Mouse (Mus musculus): ENCODE measurements around the gene Cabp4. TPM values are rescaled to one million over a fixed set of nuclear protein-coding genes. Genes with fewer than 3 reads are reported as not detected.

Gene Cabp4
- 0.13 TPM in 2 replicates for polyA plus RNA-seq (2015; fragmentation: Nextera tagmentation; extraction: Ambion mirVana)

GRCm38 (mm10) chr19:4143759-4144268, at the start of gene Cabp4:
Gene Cabp4 (minus strand): TSS chr19:4144033.
- H3K9me3 ChIP-seq (replicated peaks), result no peaks in the 10 kb centered on the region
- H3K4me3 ChIP-seq (replicated peaks), result no peak within 1 kb of the TSS
- no peak within 1 kb of the TSS for H3K4me2 ChIP-seq
- no peak for ATAC-seq (ENCODE audit: insufficient read depth)
- H3K36me3 ChIP-seq (replicated peaks), result no peaks in the 10 kb centered on the region
- peaks cover 25% of the 10 kb centered on the region for H3K27me3 ChIP-seq
- no peak within 1 kb of the TSS; the same call in 1 of the 2 replicates for H3K27ac ChIP-seq (replicated peaks)
- WGBS (ENCODE audit: insufficient replicate concordance), result 55% methylated on average over 7 of the region's 7 CpGs
- peaks cover 38% of the 10 kb centered on the region for H3K4me1 ChIP-seq (replicated peaks)
- H3K9ac ChIP-seq, result no peak within 1 kb of the TSS

GRCm38 (mm10) chr19:4193129-4193528, 49.3 kb upstream of the Cabp4 start:
- H3K9me3 ChIP-seq (replicated peaks), result no peaks in the 10 kb centered on the region
- no peaks in the 10 kb centered on the region for H3K27me3 ChIP-seq
- 46% methylated on average over 6 of the region's 6 CpGs for WGBS (ENCODE audit: insufficient replicate concordance)
- peak overlapping the region; percentile 86 for H3K4me3 ChIP-seq (replicated peaks)
- no peak for ATAC-seq (ENCODE audit: insufficient read depth)
- H3K9ac ChIP-seq, result peak overlapping the region; percentile 92
- peaks cover 53% of the 10 kb centered on the region for H3K36me3 ChIP-seq (replicated peaks)
- peak overlapping the region; percentile 88 for H3K4me2 ChIP-seq
- peak overlapping the region; percentile 87 for H3K27ac ChIP-seq (replicated peaks)
- peaks cover 71% of the 10 kb centered on the region for H3K4me1 ChIP-seq (replicated peaks)

- Histone ChIP-seq H3K27me3 (no peaks in the 10 kb centered on the region), H3K4me2 (peak overlapping the region; percentile 88), H3K9me3 (replicated peaks) (no peaks in the 10 kb centered on the region), H3K9ac (peak overlapping the region; percentile 92), H3K4me3 (replicated peaks) (peak overlapping the region; percentile 86), H3K27ac (replicated peaks) (peak overlapping the region; percentile 87), H3K4me1 (replicated peaks) (peaks cover 69% of the 10 kb centered on the region), H3K36me3 (replicated peaks) (peaks cover 46% of the 10 kb centered on the region)
- under 1% methylated on average over 44 of the region's 52 CpGs for WGBS (ENCODE audit: insufficient replicate concordance)
- ATAC-seq (ENCODE audit: insufficient read depth), result peak; percentile 60
Observed at GRCm38 (mm10) chr19:4192251-4192985, 48.6 kb upstream of the Cabp4 start.

GRCm38 (mm10) chr19:4191528-4192250, 47.9 kb upstream of the Cabp4 start, which contains the start of gene Ppp1ca:
Gene Ppp1ca (plus strand): TSS chr19:4192065.
- peak within 1 kb of the TSS; percentile 92 for H3K9ac ChIP-seq
- H3K36me3 ChIP-seq (replicated peaks), result peaks cover 38% of the 10 kb centered on the region
- no peaks in the 10 kb centered on the region for H3K9me3 ChIP-seq (replicated peaks)
- peak within 1 kb of the TSS; percentile 88 for H3K4me2 ChIP-seq
- H3K27ac ChIP-seq (replicated peaks), result peak within 1 kb of the TSS; percentile 87
- WGBS (ENCODE audit: insufficient replicate concordance), result 2% methylated on average over 42 of the region's 47 CpGs
- H3K4me3 ChIP-seq (replicated peaks), result peak within 1 kb of the TSS; percentile 86
- no peaks in the 10 kb centered on the region for H3K27me3 ChIP-seq
- ATAC-seq (ENCODE audit: insufficient read depth), result peak; percentile 93
- H3K4me1 ChIP-seq (replicated peaks), result peaks cover 61% of the 10 kb centered on the region

- Histone ChIP-seq H3K4me3 (replicated peaks) (peak within 1 kb of the TSS; percentile 86), H3K36me3 (replicated peaks) (peaks cover 30% of the 10 kb centered on the region), H3K4me1 (replicated peaks) (peaks cover 56% of the 10 kb centered on the region), H3K9me3 (replicated peaks) (no peaks in the 10 kb centered on the region), H3K4me2 (peak within 1 kb of the TSS; percentile 88), H3K27ac (replicated peaks) (peak within 1 kb of the TSS; percentile 87), H3K9ac (peak within 1 kb of the TSS; percentile 92), H3K27me3 (no peaks in the 10 kb centered on the region)
- 18% methylated on average over 4 of the region's 4 CpGs for WGBS (ENCODE audit: insufficient replicate concordance)
- no peak for ATAC-seq (ENCODE audit: insufficient read depth)
Observed at GRCm38 (mm10) chr19:4190831-4191334, 47.0 kb upstream of the Cabp4 start, which contains the start of gene Tbc1d10c. Gene Tbc1d10c (minus strand): TSS chr19:4191284.

GRCm38 (mm10) chr19:4189051-4189620, 45.3 kb upstream of the Cabp4 start:
- no peaks in the 10 kb centered on the region for H3K27me3 ChIP-seq
- no peaks in the 10 kb centered on the region for H3K9me3 ChIP-seq (replicated peaks)
- peaks cover 53% of the 10 kb centered on the region for H3K4me1 ChIP-seq (replicated peaks)
- H3K4me3 ChIP-seq (replicated peaks), result no peak overlapping the region
- ATAC-seq (ENCODE audit: insufficient read depth), result no peak
- peaks cover 13% of the 10 kb centered on the region for H3K36me3 ChIP-seq (replicated peaks)
- no peak overlapping the region for H3K4me2 ChIP-seq
- H3K27ac ChIP-seq (replicated peaks), result no peak overlapping the region
- 70% methylated on average over 12 of the region's 12 CpGs for WGBS (ENCODE audit: insufficient replicate concordance)
- no peak overlapping the region for H3K9ac ChIP-seq

GRCm38 (mm10) chr19:4187303-4187702, 43.5 kb upstream of the Cabp4 start:
- H3K27ac ChIP-seq (replicated peaks), result no peak overlapping the region
- H3K4me1 ChIP-seq (replicated peaks), result peaks cover 45% of the 10 kb centered on the region
- H3K9ac ChIP-seq, result no peak overlapping the region
- H3K4me3 ChIP-seq (replicated peaks), result no peak overlapping the region
- WGBS (ENCODE audit: insufficient replicate concordance), result 64% methylated on average over 3 of the region's 3 CpGs
- no peaks in the 10 kb centered on the region for H3K27me3 ChIP-seq
- H3K4me2 ChIP-seq, result no peak overlapping the region
- no peaks in the 10 kb centered on the region for H3K9me3 ChIP-seq (replicated peaks)
- ATAC-seq (ENCODE audit: insufficient read depth), result no peak
- no peaks in the 10 kb centered on the region for H3K36me3 ChIP-seq (replicated peaks)

- Histone ChIP-seq H3K27me3 (no peaks in the 10 kb centered on the region; the same call in 1 of the 2 replicates), H3K4me3 (replicated peaks) (no peak overlapping the region), H3K9me3 (replicated peaks) (no peaks in the 10 kb centered on the region), H3K9ac (no peak overlapping the region), H3K27ac (replicated peaks) (peak overlapping the region; percentile 42; the same call in 1 of the 2 replicates), H3K4me2 (peak overlapping the region; percentile 19; the same call in 1 of the 2 replicates), H3K36me3 (replicated peaks) (no peaks in the 10 kb centered on the region), H3K4me1 (replicated peaks) (peaks cover 37% of the 10 kb centered on the region)
- peak; percentile 55; the same call in 1 of the 2 replicates for ATAC-seq (ENCODE audit: insufficient read depth)
- WGBS (ENCODE audit: insufficient replicate concordance), result 24% methylated on average over 15 of the region's 15 CpGs
Observed at GRCm38 (mm10) chr19:4184976-4185975, 41.4 kb upstream of the Cabp4 start.

GRCm38 (mm10) chr19:4183689-4184088, 39.9 kb upstream of the Cabp4 start:
- Histone ChIP-seq H3K4me2 (no peak overlapping the region), H3K4me1 (replicated peaks) (peaks cover 38% of the 10 kb centered on the region), H3K27ac (replicated peaks) (no peak overlapping the region), H3K4me3 (replicated peaks) (no peak overlapping the region), H3K36me3 (replicated peaks) (no peaks in the 10 kb centered on the region), H3K9ac (no peak overlapping the region), H3K9me3 (replicated peaks) (no peaks in the 10 kb centered on the region), H3K27me3 (no peaks in the 10 kb centered on the region; the same call in 1 of the 2 replicates)
- ATAC-seq (ENCODE audit: insufficient read depth), result no peak
- WGBS (ENCODE audit: insufficient replicate concordance), result 62% methylated on average over 2 of the region's 2 CpGs

- Histone ChIP-seq H3K9me3 (replicated peaks) (no peaks in the 10 kb centered on the region), H3K4me2 (no peak overlapping the region), H3K36me3 (replicated peaks) (no peaks in the 10 kb centered on the region), H3K4me3 (replicated peaks) (no peak overlapping the region), H3K9ac (no peak overlapping the region), H3K27me3 (no peaks in the 10 kb centered on the region; the same call in 1 of the 2 replicates), H3K4me1 (replicated peaks) (peaks cover 34% of the 10 kb centered on the region), H3K27ac (replicated peaks) (no peak overlapping the region)
- WGBS (ENCODE audit: insufficient replicate concordance), result 40% methylated on average over 3 of the region's 3 CpGs
- no peak for ATAC-seq (ENCODE audit: insufficient read depth)
Observed at GRCm38 (mm10) chr19:4181892-4182291, 38.1 kb upstream of the Cabp4 start.
